Mouse (Mus musculus): ENCODE data around the gene Gm11555.

DNA sequence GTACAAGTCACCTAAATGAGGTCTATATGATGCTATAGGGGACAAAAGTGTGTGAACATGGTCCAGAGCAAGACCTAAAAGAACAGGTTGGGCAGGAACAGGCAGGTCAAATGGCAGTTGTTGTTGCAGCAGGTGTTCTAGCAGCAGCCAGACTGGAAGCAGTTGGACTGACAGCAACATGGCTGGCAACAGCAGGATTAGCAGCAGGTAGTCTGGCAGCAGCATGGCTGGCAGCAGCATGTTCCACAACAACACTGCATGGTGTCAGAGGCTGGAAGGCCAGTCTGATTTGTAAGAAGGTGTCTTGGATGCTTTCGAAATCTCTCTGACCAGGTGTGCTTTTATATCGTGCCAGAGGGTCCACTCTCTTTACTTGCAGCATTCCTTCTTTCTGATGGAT is 33.4 kb upstream of the Gm11555 start:
- TF ChIP-seq CTCF (IDR thresholded peaks at IDR 0.05; ENCODE audit: insufficient read depth, low read depth, low read length) (no peak), POLR2A (IDR thresholded peaks at IDR 0.05; ENCODE audit: insufficient read depth, low read depth, low read length) (no peak)
